17 mouse cellular contexts compared by ENCODE assay signal in genomic region chr9:35114234-35114633, GRCm38 (mm10). TPM values are rescaled to one million over a fixed set of nuclear protein-coding genes. Genes with fewer than 3 reads are reported as not detected.
DNase-seq lines count a peak whose midpoint lies in the region; ATAC-seq and TF ChIP-seq lines count a peak whose summit lies in the region.
"Had no signal": no experiment of that assay in that cellular context is flagged by ENCODE, and none has a peak within 500 bp of the region (broad histone marks: within the 10 kb centered on the region; RNA-seq: fewer than 3 reads in every experiment).

No protein-coding gene starts in this region.

- peaks cover 38% of the 10 kb centered on the region for H3K4me1 ChIP-seq in lung, embryonic 14.5 days (ENCODE audit: insufficient read depth)
- H3K4me1 ChIP-seq in lung, adult 2 months (ENCODE audit: control insufficient read depth, insufficient read depth, low read length), result peaks cover 17% of the 10 kb centered on the region
- peaks cover 76% of the 10 kb centered on the region for H3K4me1 ChIP-seq in embryonic facial prominence, embryonic 13.5 days
- peaks cover 64 to 70% of the 10 kb centered on the region in 2 experiments for H3K4me1 ChIP-seq in liver, embryonic 14.5 days (replicated peaks; ENCODE audit: control insufficient read depth in 2 of 2, insufficient read depth in 2 of 2, low read length in 1 of 2)
- peaks cover 17% of the 10 kb centered on the region for H3K4me1 ChIP-seq in midbrain, embryonic 14.5 days (ENCODE audit: control insufficient read depth, insufficient read depth, low read length)

- 0 out of 2 replicates have a peak, but pooled peaks cover 3% of the 10 kb centered on the region for H3K36me3 ChIP-seq in lung, embryonic 14.5 days (ENCODE audit: insufficient read depth)
- H3K36me3 ChIP-seq in embryonic facial prominence, embryonic 13.5 days, result 0 out of 2 replicates have a peak, but pooled peaks cover 3% of the 10 kb centered on the region
- no peaks in the 10 kb centered on the region; the same call in none of the 2 replicates for H3K36me3 ChIP-seq in liver, embryonic 14.5 days (replicated peaks; ENCODE audit: control insufficient read depth, insufficient read depth, low read depth)
- no peaks in the 10 kb centered on the region for H3K36me3 ChIP-seq in midbrain, embryonic 14.5 days (ENCODE audit: control insufficient read depth, insufficient read depth, low read length)
- H3K36me3 ChIP-seq: forebrain, embryonic 15.5 days had no signal

- H3K4me2 ChIP-seq in lung, embryonic 14.5 days, result 0 out of 2 replicates have a peak overlapping the region, but pooled peaks have one; percentile 4
- H3K4me2 ChIP-seq in embryonic facial prominence, embryonic 13.5 days, result peak overlapping the region; percentile 82
- peak overlapping the region; percentile 100 for H3K4me2 ChIP-seq in liver, embryonic 14.5 days (ENCODE audit: low read depth)
- H3K4me2 ChIP-seq in midbrain, embryonic 14.5 days (ENCODE audit: low read length), result no peak overlapping the region
- H3K4me2 ChIP-seq: forebrain, embryonic 15.5 days had no signal

- H3K9ac ChIP-seq in lung, embryonic 14.5 days, result no peak overlapping the region
- peak overlapping the region; percentile 52; the same call in 1 of the 2 replicates for H3K9ac ChIP-seq in embryonic facial prominence, embryonic 13.5 days
- H3K9ac ChIP-seq in liver, embryonic 14.5 days (replicated peaks), result peak overlapping the region; percentile 51
- H3K9ac ChIP-seq in midbrain, embryonic 14.5 days (replicated peaks; ENCODE audit: low read length), result no peak overlapping the region
- H3K9ac ChIP-seq: forebrain, embryonic 15.5 days had no signal

- no peak for TF ChIP-seq POLR2A in lung, adult 2 months (IDR thresholded peaks at IDR 0.05; ENCODE audit: borderline replicate concordance, extremely low read depth, low read depth, low read length)

- no peak for ATAC-seq in lung, embryonic 14.5 days (ENCODE audit: insufficient read depth)
- no peak for ATAC-seq in embryonic facial prominence, embryonic 13.5 days (ENCODE audit: insufficient number of reproducible peaks, insufficient read depth, low FRiP score, low TSS enrichment, low read depth)
- no peak for ATAC-seq in liver, embryonic 14.5 days (ENCODE audit: insufficient read depth)
- no peak for ATAC-seq in midbrain, embryonic 14.5 days (ENCODE audit: low FRiP score, low TSS enrichment)
- ATAC-seq: forebrain, embryonic 15.5 days had no signal

- no peak for TF ChIP-seq CTCF in lung, embryonic 14.5 days (IDR thresholded peaks at IDR 0.05; ENCODE audit: low read depth)
- TF ChIP-seq CTCF in lung, adult 2 months (IDR thresholded peaks at IDR 0.05; ENCODE audit: insufficient read depth, low read length), result no peak
- no peak for TF ChIP-seq CTCF in liver, embryonic 14.5 days (IDR thresholded peaks at IDR 0.05; ENCODE audit: low read depth)

- H3K9me3 ChIP-seq in lung, embryonic 14.5 days (ENCODE audit: low read depth, low read length), result no peaks in the 10 kb centered on the region
- H3K9me3 ChIP-seq in embryonic facial prominence, embryonic 13.5 days, result no peaks in the 10 kb centered on the region
- no peaks in the 10 kb centered on the region for H3K9me3 ChIP-seq in liver, embryonic 14.5 days (ENCODE audit: control insufficient read depth, low read length)
- H3K9me3 ChIP-seq in midbrain, embryonic 14.5 days (ENCODE audit: control insufficient read depth, low read length), result no peaks in the 10 kb centered on the region
- H3K9me3 ChIP-seq: forebrain, embryonic 15.5 days had no signal

- TF ChIP-seq EP300 in liver, embryonic 14.5 days (IDR thresholded peaks at IDR 0.05; ENCODE audit: low read depth), result no peak

- peak; percentile 88 for DNase-seq in heart, adult 11 months
- no peak for DNase-seq in heart, adult 8-10 months (ENCODE audit: low spot score)
- DNase-seq in lung, embryonic 14.5 days, result no peak
- no peak for DNase-seq in lung, adult 2 months
- DNase-seq in liver, embryonic 14.5 days (ENCODE audit: low read depth in 3 of 3, low spot score in 3 of 3), result no peak
- no peak for DNase-seq in midbrain, embryonic 14.5 days
- DNase-seq in layer of hippocampus, adult 11-12 months (ENCODE audit: low spot score), result no peak
- DNase-seq: adrenal gland, adult 2 months; B cell, adult 2 months; cerebellum, adult 8-10 months; kidney, adult 11 months; kidney, postnatal 25 days; right cerebral cortex, postnatal 4 days; thymus, adult 2 months had no signal

- H3K27me3 ChIP-seq in lung, embryonic 14.5 days (ENCODE audit: insufficient read depth, low read length), result no peaks in the 10 kb centered on the region
- H3K27me3 ChIP-seq in embryonic facial prominence, embryonic 13.5 days, result no peaks in the 10 kb centered on the region
- H3K27me3 ChIP-seq in liver, embryonic 14.5 days (ENCODE audit: control insufficient read depth, insufficient read depth, low read length), result no peaks in the 10 kb centered on the region
- no peaks in the 10 kb centered on the region for H3K27me3 ChIP-seq in midbrain, embryonic 14.5 days (ENCODE audit: control insufficient read depth, insufficient read depth, low read length)
- H3K27me3 ChIP-seq: forebrain, embryonic 15.5 days had no signal

- 76% methylated on average over 3 of the region's 3 CpGs for whole genome bisulfite sequencing in lung, embryonic 14.5 days
- 54% methylated on average over 3 of the region's 3 CpGs for WGBS in lung, adult 2 months
- 90% methylated on average over 3 of the region's 3 CpGs for WGBS in embryonic facial prominence, embryonic 13.5 days
- 68% methylated on average over 3 of the region's 3 CpGs for WGBS in liver, embryonic 14.5 days (ENCODE audit: insufficient replicate concordance)
- WGBS in midbrain, embryonic 14.5 days, result 89% methylated on average over 3 of the region's 3 CpGs

- no peak overlapping the region for H3K27ac ChIP-seq in lung, embryonic 14.5 days (ENCODE audit: low read depth)
- peak overlapping the region; percentile 49 for H3K27ac ChIP-seq in embryonic facial prominence, embryonic 13.5 days
- H3K27ac ChIP-seq in liver, embryonic 14.5 days, result peak overlapping the region; percentile 42
- H3K27ac ChIP-seq in midbrain, embryonic 14.5 days (replicated peaks; ENCODE audit: low read depth, low read length), result no peak overlapping the region
- H3K27ac ChIP-seq: forebrain, embryonic 15.5 days; heart, adult 2 months had no signal

- no peak overlapping the region for H3K4me3 ChIP-seq in lung, embryonic 14.5 days (ENCODE audit: low read depth, low read length)
- H3K4me3 ChIP-seq in lung, adult 2 months (replicated peaks; ENCODE audit: extremely low read depth, low read depth, low read length), result no peak overlapping the region
- peak overlapping the region; percentile 7; the same call in 1 of the 2 replicates for H3K4me3 ChIP-seq in embryonic facial prominence, embryonic 13.5 days
- peak overlapping the region in 1 of 2 experiments; percentile 33; a peak in 2 of 4 replicates for H3K4me3 ChIP-seq in liver, embryonic 14.5 days (ENCODE audit: insufficient read depth in 1 of 2, low read depth in 2 of 2, low read length in 2 of 2)
- no peak overlapping the region for H3K4me3 ChIP-seq in midbrain, embryonic 14.5 days (replicated peaks; ENCODE audit: low read depth, low read length)
- H3K4me3 ChIP-seq: forebrain, embryonic 15.5 days; heart, adult 2 months had no signal

RNA-seq across cellular contexts. Expression of gene St3gal4, which starts 4.8 kb away (rescaled TPM):
- 10 to 100 TPM; 25.1 to 30.4 (median 28.3) TPM for total RNA-seq in heart, adult 8-10 months (2022)
- 30.5 and 33.4 TPM in 2 replicates for polyA plus RNA-seq in lung, embryonic 14.5 days (2014; fragmentation: Nextera tagmentation; extraction: Ambion mirVana)
- 18.2 and 18.4 TPM in 2 replicates for polyA plus RNA-seq in lung, adult 2 months (2012; rRNA removed)
- polyA plus RNA-seq in embryonic facial prominence, embryonic 13.5 days (2015; fragmentation: Nextera tagmentation; extraction: Ambion mirVana), result 42.0 and 48.2 TPM in 2 replicates
- 4.6 and 6.0 TPM in 2 replicates for polyA plus RNA-seq in liver, embryonic 14.5 days (2012; rRNA removed)
- 17.8 and 19.2 TPM in 2 replicates for polyA plus RNA-seq in liver, embryonic 14.5 days (2014; fragmentation: Nextera tagmentation; extraction: Ambion mirVana)
- 11.1 and 12.5 TPM in 2 replicates for polyA plus RNA-seq in midbrain, embryonic 14.5 days (2014; fragmentation: Nextera tagmentation; extraction: Ambion mirVana)

Comparison
In these comparisons a context has a peak if more than half of its experiments do, and no peak if none do; other contexts are left out.
1. H3K27ac ChIP-seq: peak in embryonic facial prominence, embryonic 13.5 days (single experiment) and liver, embryonic 14.5 days (single experiment); none in lung, embryonic 14.5 days (single experiment) and midbrain, embryonic 14.5 days (single experiment).
2. H3K9ac ChIP-seq: peak in embryonic facial prominence, embryonic 13.5 days (single experiment) and liver, embryonic 14.5 days (single experiment); none in lung, embryonic 14.5 days (single experiment) and midbrain, embryonic 14.5 days (single experiment).